Mouse (Mus musculus): Measurements from ENCODE around the gene C1qtnf6.

Gene C1qtnf6

DNA sequence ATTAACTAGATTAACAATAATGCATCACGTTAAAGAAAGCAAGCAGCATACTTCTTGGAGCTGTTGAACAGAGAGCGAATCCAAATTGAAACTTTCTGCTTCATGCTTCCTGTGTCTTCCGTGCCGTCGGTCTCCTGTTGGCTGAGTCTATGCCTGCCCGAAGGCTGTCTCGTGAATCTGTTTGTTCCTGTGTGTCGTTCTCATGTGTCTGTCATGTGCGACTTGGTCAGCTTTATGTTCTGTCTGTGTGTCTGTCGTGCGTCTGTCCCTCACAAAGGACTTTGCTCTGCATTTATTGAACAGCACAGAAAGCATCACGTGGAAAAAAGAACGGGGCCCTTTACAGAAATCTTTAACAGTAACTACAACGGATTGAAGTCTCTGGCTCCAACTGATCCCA is 18.2 kb downstream of the C1qtnf6 start:
- no peak for DNase-seq

DNA sequence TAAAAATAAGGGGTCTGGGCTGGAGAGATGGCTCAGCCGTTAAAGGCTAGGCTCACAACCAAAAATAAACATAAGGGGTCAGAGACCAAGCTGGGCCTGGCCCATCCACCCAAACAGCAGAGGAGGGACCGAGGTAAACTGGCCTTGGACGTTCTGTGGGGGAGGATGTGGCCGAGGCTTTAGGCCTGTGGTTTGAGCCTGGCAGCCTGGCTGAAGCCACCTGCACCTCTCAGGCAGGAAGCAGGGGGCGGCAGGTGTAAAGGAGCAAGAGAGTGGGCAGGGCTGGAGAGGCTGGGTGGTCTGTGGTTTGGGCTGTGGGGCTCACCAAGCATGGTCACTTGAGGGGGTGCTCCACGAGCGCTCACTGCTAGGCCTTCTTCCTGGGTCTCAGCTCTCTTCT is 19.3 kb downstream of the C1qtnf6 start:
- no peak for DNase-seq

DNA sequence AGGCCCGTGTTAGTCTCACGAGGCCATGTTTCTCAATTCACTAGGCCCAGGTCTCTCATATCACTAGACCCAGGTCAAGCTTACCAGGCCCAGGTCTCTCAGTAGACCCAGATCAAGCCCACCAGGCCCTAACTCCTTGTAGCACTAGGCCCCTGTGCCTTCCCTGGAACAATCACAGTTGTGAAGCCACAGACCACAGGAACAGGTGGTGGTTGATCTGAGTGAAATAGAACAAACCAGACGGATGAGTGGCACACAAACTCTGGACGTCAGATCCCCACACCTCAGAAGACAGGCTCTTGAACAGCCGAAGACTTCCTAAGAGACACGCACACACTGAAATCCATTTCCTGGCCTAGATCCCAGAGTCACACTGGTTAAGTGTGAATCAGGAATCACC is 20.5 kb downstream of the C1qtnf6 start:
- no peak for DNase-seq

DNA sequence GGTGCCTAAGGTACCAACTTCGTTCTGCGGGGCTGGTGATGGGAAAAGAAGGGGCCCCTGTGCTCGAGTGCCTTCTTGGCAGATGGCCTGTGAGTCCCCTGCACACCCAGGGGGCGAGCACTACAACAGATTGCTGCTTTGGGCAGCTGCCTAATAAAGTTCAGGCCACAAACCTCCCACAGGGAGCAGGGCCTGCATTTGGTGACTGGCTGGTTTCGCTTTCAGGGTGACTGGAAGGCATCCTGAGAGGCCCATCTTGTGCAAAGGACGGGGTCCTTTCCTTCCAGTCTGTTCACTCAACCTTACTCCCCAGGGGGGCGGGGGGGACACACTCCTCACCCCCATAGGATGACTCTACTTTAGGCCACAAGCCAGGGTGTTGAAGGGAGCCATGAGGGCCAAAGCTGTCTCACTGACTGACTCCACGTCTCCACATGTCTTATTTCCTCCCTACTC is 21.1 kb downstream of the C1qtnf6 start:
- DNase-seq: no peak

DNA sequence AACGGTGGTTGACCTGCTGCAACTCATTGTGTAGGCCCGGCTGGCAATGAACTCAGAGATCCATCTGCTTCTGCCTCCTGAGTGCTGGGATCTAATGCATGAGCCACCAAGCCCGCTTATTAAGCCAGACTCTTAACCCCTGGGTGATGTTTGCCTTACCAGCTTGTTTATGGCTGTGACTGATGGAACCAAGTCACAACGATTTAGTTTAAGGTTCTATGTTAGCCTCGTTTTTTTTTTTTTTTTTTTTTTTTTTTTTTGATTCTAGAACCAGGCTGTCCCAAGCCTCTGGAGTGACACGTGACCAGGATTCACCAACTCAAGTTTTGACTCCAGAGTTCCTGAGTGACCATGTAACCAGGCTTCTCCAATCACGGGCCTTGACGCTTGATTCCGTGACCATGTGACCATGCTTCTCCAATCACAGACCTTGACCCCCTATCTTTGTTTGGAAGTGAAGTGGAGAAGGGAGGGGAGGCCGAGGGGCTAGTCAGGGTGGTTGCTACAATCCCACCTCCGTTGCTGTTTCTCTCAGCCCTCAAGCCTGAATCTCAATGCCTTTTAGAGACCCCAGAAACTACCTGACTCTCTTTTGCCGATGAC is 21.8 kb downstream of the C1qtnf6 start:
- DNase-seq: no peak

DNA sequence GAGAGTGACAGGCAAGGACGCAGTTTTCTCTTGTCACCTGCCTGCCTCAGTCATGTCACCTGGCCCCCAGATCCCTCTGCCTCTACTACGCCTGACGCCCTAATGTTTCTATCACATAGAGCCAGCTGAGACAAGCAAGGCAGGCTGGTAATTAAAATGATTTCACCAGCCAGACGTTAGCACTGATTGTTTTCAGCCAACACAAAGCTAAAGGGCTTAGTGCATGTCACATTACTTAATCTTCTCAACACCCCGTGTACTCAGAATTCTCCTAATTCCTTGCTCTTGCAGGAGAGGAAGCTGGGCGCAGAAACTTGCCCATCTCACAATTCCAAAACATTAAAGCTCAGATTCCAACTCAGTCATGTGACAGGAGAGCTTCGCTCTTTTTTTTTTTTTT is 22.8 kb downstream of the C1qtnf6 start:
- DNase-seq: no peak

DNA sequence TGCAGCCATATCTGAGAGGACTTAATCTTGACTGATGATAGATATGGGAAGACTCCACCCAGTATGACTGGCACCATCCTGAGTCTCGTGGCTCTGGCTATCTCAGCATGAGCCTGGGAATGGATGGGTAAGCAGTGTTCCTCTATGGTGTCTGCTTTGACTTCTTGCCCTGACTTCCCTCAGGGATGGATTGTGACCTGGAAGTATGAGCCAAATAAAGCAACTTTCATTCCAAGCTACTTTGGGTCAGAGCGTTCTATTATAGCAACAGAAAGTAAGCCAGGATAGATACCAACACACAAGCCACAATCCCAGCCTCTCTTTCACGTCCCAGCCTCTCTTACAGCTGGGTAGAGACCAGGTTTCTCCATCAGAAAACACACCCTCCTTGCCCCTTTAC is 25.7 kb downstream of the C1qtnf6 start:
- no peak for DNase-seq

DNA sequence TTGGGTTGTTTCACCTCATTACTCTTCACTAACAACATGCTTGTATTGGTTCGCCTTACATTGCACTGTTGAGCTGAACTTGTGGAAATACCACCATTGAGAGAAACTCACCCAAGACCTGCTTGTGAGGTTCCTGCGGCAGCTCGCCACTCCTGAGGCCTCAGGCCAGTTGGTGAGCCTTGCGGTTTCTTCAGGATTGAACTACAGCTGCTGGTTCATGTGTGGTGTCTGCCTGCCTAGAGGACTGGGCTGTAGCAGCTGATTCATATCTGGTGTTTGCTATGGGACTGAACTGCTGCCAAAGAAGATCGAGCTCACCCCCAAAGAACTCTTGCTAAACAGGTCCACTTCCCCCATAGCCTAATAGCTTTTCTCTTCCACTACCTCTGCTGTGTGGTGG is 26.4 kb downstream of the C1qtnf6 start:
- no peak for DNase-seq

DNA sequence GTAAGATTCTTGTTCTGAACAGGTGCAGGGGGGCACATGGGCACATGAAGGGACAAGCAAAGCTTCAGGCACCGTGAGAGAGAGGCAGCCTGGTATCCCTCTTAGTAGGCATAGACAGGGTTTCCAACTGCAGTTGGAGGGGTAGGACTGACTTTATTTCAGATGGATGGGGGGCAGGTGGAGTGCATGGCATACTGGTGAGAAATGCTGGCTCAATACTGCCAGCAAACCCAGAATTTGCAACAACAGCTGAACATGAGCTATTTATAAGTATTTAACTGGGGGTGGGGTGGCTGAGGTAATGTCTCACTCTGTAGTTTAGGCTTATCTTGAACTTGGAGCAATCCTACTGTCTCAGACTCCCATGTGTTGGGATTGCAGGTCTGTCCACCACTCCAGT is 27.2 kb downstream of the C1qtnf6 start:
- DNase-seq: no peak

DNA sequence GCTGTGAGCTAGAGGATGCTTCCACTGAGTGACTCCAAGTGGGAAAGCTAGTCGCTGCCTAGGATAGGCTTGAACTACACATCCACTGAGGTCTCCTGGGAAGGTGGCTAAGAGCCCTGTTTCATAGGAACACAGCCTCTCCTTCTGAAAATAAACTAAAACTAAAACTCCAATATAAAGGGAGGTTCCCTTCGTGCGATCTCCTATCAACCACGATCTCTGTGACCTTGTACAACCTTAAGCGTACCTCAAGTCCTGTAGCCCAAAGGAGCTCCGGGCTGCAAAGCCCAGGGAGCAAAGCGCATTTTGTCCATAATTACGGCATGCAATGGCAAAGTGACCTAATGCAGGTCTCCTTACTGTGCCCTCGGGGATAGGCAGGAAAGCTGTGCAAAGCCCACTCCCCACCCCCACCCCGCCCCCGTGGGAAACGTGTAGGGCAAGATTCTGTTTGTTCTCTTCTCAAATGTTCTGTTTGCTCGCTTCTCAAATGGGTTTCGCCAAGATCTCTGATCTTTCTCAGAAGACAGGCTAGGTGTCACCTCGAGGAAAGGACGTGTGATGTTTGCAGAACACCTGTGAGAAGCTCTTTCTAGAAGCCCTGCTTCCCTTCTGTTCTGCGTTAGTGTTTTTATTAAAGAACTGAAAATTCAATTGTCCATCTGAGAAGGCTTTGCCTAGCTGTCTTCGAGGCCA is 28.6 kb downstream of the C1qtnf6 start:
- no peak for DNase-seq

DNA sequence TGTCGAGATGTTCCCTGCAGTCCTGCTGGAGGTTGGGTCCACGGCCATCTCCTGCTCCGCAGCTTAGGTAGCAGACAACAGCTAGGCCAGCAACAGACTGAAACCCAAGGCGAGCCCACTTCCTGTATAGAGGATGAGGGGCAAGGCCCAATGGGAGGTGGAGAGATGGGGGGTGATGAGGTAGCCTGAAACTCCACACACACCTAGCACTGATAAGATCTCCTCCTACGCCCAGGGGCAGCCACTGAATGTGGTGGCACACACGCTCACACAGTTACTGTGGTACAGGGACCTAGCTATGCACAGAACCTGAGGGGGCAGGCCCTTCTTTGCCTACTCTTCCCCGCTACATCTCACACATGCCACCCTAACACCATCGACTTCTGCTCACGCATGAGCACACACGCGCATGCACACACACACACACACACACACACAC is 36.2 kb downstream of the C1qtnf6 start, which contains the start of gene Il2rb:
Gene Il2rb, minus strand, starts transcription at position 304 of the 439 bp plus-strand sequence.
- DNase-seq: peak; percentile 59

DNA sequence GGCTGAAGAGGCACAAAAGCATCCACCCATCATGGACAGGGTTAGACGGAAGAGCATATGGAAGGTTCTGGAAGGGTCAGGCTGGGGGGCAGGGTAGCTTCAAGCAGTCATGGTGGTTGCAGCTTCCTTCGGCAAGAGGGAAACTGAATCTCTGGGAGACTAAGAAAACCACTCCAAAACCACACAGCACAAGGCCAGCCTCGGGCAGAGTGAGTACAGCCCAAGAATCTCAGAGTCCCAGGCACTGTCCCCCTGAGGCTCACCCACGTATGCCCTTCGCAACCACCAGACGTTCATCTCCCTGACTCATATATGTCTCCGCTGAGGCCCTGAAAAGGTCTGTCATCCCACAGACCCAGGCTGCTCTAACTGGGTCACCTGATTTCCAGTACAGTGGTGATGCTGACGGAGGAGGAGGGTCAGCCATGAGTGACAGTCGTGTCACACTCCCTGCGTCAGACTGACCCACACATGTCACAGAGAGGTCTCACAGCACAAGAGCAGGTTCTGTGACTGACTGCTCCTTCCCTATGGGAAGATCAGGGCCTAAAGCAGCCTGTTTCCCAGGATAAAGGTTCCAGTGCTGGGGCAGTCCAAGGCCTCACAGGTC is 37.7 kb downstream of the C1qtnf6 start:
- DNase-seq: no peak

DNA sequence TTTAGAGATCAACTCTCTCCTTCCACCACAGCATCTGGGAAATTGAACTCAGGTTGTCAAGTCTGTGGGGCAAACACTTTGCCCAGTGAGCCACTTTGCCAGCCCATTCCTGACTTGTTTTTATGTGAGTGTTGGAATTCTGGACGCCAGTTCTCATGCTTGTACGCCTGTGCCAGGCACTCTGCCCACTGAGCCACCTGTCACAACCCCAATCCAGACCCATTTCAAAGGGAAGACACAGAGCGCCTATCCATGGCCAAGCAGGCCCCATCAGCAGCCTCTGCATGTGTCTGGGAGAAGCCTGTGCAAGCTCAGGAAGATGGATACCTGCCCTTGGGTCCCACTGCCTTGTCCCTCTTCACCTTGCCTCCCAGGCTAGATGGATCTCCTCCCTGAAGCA is 39.9 kb downstream of the C1qtnf6 start:
- DNase-seq: no peak

DNA sequence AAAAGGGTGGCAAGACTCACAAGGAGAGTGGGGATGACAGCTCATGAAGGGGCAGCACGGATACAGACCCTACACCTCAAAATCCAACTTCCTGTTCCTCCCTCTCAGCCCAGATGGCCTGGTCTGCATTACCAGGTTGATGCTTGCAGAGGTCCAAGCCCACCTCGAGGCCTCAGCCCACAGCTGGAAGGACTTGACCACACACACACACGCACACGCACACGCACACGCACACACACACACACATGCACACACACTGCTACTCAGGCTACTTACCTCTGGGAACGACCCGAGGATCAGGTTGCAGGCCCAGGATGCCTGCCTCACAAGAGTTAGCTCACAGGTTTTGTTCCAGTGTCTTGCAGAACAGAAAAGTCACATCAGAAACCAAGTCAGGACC is 41.3 kb downstream of the C1qtnf6 start:
- DNase-seq: no peak

DNA sequence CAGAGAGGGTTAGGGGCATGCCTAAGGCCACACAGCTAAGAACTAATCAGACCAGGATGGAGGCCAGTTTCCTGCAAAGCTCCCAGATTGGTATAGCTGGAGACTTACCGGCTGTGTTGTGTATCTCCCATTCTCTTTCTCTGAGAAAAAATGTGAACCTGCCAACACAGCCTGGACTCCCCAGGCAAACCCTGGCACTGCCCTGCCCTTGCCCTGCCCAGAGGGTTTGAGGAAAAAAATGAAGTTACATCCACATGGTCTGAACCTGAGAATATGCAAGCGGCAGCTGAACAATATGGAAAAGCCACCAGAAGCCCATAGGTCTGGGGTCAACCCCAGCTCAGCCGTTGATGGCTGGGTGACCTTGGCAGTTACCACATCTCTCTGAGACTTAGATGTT is 42.0 kb downstream of the C1qtnf6 start:
- DNase-seq: no peak

DNA sequence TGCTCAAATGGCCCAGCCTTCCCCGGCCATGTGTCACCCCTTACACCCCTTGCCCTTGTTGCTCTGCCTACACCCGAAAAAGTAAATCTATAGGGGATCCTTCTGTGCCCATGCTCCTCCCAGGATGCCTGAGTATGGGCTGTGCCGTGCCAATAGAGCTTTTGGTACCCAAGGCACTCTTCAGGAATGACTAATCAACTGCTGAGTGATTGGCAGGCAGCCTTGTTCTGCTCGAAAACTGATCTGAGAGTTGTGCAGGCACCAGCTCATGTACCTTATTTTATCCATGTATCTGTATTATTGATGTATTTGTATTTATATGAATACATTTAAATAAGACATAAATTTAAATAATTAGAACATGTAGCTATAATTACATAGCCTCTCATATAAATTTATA is 44.1 kb downstream of the C1qtnf6 start:
- DNase-seq: no peak

DNA sequence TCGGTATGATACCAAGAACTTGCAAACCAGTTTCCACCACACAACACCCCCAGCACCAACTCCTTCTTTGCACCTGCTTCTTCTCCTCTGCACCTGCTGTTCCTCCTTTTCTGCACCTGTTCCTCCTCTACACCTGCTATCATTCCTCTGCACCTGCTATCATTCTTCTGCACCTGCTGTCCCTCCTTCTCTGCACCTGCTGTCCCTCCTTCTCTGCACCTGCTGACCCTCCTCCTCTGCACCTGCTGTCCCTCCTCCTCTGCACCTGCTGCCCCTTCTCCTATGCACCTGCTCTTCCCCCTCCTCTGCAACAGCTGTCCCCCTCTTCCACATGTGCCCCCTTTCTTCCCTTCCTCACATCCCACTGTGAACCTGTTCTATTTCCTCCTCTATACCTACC is 44.7 kb downstream of the C1qtnf6 start:
- DNase-seq: no peak

DNA sequence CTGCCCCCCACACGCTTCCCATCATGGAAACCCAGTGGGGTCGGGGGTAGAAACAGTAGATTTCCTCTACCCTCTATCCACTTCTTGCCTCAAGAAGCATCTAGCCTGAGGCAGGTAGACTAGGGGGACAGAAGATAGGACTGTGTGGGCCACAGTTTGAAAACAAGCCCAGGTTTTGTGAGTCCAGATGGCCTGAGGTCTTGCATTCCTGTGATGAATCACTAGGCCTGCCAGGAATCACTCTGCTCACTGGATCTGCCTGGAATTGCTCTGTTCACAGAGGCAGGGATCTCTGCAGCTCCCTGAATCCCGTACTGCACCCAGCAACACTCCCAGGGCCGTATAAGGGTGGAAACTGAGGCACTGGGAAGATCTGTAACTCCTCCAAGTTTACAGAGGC is 47.9 kb downstream of the C1qtnf6 start:
- DNase-seq: no peak

DNA sequence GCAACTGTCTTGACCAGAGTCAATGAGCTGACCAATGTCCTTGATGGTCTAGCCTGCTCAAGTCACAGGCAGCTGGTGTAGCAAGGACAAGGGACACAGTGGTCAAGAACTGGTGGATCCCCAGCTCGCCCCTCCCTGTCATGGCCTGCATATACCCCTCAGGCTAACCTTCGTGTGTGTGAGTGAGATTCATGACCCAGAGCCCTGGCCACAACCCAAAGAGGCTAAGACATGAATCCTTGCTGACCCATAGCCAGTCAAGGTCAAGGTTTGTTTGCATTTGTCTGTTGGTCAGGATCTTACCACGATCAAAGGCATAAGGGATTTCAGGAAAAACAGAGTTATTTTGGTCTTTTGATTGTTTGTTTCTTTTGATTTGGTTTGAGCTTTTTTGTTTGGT is 48.7 kb downstream of the C1qtnf6 start:
- DNase-seq: no peak

DNA sequence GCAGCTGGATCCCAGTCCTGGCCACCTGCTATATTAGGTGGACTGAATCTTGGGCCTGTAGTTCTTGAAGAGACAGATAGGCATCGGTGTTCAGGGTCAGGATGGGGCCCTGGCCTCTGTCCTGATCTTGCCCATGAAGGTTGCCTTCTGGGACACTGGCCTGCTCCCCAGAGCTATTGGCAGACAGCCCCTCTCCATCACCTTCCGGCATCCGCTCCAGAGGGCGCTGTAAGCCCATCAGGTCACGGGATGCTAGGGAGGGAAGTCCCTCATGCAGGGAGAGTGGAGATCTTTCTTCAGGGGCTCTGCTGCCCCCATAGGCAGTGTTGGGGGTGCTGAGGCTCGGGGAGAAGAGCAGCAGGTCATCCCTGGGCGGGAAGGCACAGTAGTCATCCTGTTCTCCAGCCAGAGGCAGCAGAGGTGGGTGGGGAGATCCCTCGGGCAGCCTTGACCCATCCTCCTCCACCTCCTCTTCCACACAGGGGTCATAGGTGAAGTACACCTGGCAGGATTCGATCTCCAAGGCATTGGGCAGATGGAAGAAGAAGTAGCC is 49.7 kb downstream of the C1qtnf6 start:
- no peak for DNase-seq

DNA sequence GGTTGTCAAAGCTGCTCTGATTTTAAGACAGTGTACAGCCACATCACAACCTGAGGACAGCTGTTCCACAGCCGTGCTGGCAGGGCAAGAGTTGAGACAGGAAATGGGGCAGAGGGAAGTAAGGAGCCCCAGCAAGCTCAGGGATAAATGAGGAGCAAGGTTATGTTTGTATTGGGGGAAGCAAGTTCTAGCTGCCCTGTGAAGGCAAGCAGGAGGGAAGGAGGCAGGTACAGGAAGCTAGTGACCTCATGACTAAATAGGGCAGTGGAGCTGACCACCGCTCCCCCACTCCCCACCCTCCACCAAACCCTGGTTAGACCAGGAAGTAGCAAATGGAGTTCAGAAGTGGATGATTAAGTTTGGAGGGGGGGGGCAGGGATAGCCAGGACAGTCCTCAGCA is 50.2 kb downstream of the C1qtnf6 start:
- no peak for DNase-seq

DNA sequence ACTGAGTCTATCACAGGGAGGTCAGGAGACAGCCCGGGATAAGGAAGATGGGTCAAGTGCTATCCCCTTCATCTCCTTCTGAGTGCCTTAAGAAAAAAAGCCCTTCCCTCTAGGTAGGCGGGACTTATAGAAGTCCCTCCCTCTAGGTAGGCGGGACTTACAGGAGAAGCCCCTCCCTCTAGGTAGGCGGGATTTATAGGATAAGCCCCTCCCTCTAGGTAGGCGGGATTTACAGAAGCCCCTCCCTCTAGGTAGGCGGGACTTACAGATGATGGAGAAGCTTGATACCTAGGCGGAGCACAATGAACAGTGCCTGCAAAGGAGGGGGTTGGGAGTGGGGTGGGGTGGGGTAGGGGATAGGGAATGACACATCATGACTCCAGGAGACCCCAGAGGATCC is 51.1 kb downstream of the C1qtnf6 start:
- no peak for DNase-seq

DNA sequence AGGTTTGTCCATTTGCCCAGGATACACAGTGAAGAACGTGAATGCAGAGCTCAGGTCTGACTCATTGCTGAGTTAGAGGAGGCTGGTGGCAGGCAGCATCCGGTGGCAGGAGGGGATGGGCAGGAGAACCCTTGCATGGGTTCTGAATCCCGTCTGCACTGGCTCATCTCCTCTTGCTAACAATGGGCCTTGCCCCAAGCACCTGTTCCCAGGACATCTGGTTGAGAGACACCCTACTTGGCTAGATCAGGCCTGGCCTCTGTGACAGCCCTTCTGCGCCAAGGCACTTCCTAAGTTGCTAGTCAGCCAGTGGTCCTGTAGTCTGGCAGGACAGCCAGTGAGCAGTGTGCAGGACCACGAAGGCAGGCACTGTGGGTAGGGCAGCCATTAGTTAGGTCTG is 51.7 kb downstream of the C1qtnf6 start:
- no peak for DNase-seq

DNA sequence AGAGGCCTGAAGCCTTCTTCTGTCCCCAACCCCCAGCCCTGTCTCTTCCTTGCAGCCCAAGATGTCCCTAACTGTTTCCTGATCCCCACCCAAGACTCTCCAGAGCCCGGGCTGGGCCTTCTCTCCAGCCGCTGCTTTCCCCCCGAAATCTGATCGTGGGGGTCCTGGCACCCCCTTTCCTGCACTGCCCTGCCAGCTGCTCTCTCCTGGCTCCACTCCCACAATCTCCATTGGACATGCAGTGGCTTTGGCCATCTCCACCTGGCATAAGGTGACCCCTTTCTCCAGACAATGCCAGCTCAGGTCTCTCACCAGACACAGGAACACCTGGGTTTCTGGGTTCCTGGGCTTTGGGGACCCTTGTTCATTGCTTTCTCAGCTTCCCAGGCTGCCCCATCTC is 53.1 kb downstream of the C1qtnf6 start:
- no peak for DNase-seq
